Mouse (Mus musculus) kidney, adult 2 months (tissue): ENCODE data around the gene Spen.

Experiments
- CTCF ChIP-seq: fragments of 200-500 bp; conservative IDR thresholded peaks from 2 replicates; pipeline ENCODE4 v1.5.1; 2011; ENCODE audit warnings: low read depth, mild to moderate bottlenecking, control low read depth, low read length, moderate library complexity, mixed read lengths; ENCODE audit not compliant: insufficient read depth, insufficient read length
- POLR2A ChIP-seq: fragments of 200-500 bp; IDR thresholded peaks from one replicate; pipeline ENCODE4 v1.6.1; 2011; ENCODE audit warnings: low read depth, low read length, control low read depth

- TF ChIP-seq CTCF (no peak), POLR2A (no peak)
These were observed 92.2 kb downstream of the Spen start for GRCm38 (mm10) chr4:141446211-141446610.
